Mouse (Mus musculus): ENCODE data around the gene Rptor. TPM values are rescaled to one million over a fixed set of nuclear protein-coding genes. Genes with fewer than 3 reads are reported as not detected.

The Rptor gene
- 9.3 and 10.0 TPM in 2 replicates for polyA plus RNA-seq (2015; fragmentation: Nextera tagmentation; extraction: Ambion mirVana)

DNA sequence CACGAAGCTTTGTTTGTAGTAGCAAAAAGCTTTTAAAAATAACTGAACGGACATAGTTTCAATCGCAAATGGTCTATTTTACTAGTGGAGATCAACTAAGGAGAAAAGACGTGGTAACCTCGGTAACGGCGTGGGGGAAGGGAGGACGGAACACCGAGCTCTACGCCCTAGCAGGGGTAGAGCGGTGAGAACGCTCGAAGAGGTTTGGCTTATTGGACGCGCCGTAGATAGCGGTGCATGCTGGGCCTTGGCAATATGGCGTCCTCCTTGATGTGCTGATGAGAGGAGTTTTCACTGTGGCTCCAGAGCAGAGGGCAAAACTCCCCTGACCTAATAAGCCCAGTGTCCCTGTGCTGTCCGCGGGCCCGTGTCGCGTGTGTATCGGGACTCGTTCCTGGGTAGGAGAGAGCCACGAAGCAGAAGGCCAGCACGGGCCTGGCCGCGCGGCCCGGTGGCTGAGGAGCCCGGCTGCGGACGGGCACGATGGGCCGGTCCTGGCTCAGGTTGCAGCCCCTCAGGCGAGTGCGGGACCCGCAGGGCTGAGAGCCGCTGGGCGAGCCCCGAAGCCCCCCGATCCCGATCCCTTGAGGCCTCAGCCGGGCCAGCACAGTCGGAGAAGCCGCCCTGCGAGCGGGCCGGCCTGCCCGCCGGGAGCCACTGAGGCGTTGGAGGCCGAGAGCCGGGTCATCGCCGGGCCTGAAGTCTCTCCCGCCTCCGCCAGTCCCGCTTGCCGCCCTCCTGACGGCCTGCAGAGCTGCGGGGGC lies at the start of gene Rptor:
Rptor (plus strand) TSS at position 143 of the 764 bp plus-strand sequence.
- ATAC-seq (ENCODE audit: insufficient read depth, low FRiP score, low read depth), result peak; percentile 97
- no peaks in the 10 kb centered on the region for H3K9me3 ChIP-seq
- H3K27ac ChIP-seq, result peak within 1 kb of the TSS; percentile 83
- H3K36me3 ChIP-seq, result no peaks in the 10 kb centered on the region
- under 1% methylated on average over 47 of the region's 63 CpGs for WGBS
- peaks cover 8% of the 10 kb centered on the region for H3K4me1 ChIP-seq
- H3K9ac ChIP-seq, result peak within 1 kb of the TSS; percentile 94
- H3K4me2 ChIP-seq, result peak within 1 kb of the TSS; percentile 83
- no peaks in the 10 kb centered on the region for H3K27me3 ChIP-seq (replicated peaks)
- peak within 1 kb of the TSS; percentile 100 for H3K4me3 ChIP-seq (replicated peaks)

DNA sequence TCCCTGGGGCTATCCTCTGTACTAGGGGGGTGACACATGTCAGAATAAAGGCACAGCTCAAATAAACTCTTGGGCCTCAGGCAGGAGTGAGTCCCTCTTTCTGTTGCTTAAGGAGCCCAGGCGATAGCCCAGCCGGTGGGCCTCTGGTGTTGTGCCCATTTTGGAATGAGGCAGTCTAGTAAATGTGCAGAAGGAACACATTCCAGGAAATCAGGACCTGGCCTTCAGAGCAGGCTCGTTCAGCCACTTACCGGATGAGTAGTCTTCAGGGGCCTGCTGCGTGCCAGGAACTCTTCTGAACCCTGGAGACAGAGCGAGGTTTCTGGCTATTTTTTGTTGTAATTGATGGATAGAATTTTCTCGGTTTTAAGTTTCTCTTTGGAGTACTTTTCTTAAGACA lies 48.0 kb upstream of the Rptor start:
- no peak overlapping the region for H3K9ac ChIP-seq
- 67% methylated on average over 7 of the region's 7 CpGs for WGBS
- no peaks in the 10 kb centered on the region for H3K36me3 ChIP-seq
- H3K4me2 ChIP-seq, result no peak overlapping the region
- no peak overlapping the region for H3K4me3 ChIP-seq (replicated peaks)
- no peaks in the 10 kb centered on the region for H3K9me3 ChIP-seq
- ATAC-seq (ENCODE audit: insufficient read depth, low FRiP score, low read depth), result no peak
- peaks cover 17% of the 10 kb centered on the region for H3K27me3 ChIP-seq (replicated peaks)
- no peak overlapping the region for H3K27ac ChIP-seq
- H3K4me1 ChIP-seq, result peaks cover 20% of the 10 kb centered on the region

DNA sequence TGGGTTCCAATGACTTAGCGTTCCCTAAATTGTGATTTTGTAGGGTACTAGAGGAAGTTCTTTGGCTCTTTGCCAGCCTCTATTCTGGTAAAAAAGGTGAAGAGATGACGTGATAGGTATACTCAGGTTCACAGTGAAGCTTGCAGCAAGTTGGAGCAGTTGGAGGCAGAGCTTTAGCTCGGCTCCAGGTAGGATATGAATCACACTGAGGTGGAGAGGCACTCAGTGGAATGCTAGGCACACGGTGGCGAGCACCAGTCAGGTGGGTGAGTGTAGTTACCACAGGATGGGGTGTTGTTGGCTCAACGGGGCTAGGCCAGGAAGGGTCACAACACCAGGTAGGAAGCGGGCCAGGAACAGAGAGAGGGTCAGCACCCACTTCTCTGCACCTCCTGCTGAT lies 47.5 kb upstream of the Rptor start:
- no peak for ATAC-seq (ENCODE audit: insufficient read depth, low FRiP score, low read depth)
- H3K9ac ChIP-seq, result no peak overlapping the region
- WGBS, result 69% methylated on average over 7 of the region's 7 CpGs

DNA sequence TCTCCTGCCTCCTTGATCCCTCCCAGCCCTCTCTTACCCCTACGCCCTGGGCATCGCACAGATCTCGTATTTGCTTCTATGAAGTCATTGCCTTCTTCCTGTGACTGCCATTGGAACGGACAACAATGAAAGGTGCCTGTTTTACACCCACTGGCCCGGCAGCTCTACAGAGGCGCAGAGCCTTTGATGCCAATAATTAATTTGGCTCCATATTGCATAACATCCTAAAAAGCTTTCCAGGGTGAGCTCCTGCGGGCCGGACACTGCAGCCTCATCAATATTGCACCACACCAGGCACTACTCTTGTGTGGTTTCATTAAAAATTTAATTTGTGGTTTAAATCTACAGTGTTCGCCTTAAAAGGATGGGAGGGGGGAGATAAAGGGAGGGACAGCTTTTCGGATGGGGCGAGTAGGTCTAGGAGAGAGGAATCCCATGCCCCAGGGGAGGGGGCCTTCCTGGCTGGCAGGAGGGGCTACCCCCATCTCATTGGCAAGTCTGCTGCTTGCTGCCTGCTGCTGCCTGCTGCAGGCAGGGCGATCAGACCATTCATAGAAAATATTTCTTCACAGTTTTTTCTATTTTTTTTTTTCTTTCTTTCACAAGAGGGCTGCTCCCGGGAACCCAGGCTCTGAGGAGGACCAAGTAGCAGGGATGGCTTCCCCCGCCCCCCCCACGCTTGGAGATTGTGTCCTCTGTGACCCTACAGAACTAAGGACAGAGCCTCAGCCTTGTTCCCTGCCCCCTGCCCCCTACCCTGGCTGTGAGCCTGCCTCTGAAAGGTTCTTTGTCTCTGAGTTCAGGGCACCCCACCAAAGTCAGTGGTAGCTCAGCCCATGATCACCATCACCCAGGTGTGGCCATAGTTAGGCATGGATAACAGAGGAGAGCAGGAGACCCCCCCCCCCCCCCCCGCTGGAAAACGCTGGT lies 44.5 kb upstream of the Rptor start:
- WGBS, result 34% methylated on average over 17 of the region's 17 CpGs
- Histone ChIP-seq H3K4me2 (no peak overlapping the region), H3K4me3 (replicated peaks) (no peak overlapping the region), H3K27me3 (replicated peaks) (no peaks in the 10 kb centered on the region), H3K9ac (no peak overlapping the region), H3K27ac (no peak overlapping the region), H3K4me1 (peaks cover 11% of the 10 kb centered on the region; the same call in 1 of the 2 replicates), H3K36me3 (no peaks in the 10 kb centered on the region), H3K9me3 (no peaks in the 10 kb centered on the region)
- no peak for ATAC-seq (ENCODE audit: insufficient read depth, low FRiP score, low read depth)

More for the DNA sequence above, 47.5 kb upstream of the Rptor start:
- Histone ChIP-seq H3K4me2 (no peak overlapping the region), H3K4me3 (replicated peaks) (no peak overlapping the region), H3K9me3 (no peaks in the 10 kb centered on the region), H3K27ac (no peak overlapping the region), H3K27me3 (replicated peaks) (peaks cover 13% of the 10 kb centered on the region), H3K4me1 (peaks cover 20% of the 10 kb centered on the region), H3K36me3 (no peaks in the 10 kb centered on the region)

DNA sequence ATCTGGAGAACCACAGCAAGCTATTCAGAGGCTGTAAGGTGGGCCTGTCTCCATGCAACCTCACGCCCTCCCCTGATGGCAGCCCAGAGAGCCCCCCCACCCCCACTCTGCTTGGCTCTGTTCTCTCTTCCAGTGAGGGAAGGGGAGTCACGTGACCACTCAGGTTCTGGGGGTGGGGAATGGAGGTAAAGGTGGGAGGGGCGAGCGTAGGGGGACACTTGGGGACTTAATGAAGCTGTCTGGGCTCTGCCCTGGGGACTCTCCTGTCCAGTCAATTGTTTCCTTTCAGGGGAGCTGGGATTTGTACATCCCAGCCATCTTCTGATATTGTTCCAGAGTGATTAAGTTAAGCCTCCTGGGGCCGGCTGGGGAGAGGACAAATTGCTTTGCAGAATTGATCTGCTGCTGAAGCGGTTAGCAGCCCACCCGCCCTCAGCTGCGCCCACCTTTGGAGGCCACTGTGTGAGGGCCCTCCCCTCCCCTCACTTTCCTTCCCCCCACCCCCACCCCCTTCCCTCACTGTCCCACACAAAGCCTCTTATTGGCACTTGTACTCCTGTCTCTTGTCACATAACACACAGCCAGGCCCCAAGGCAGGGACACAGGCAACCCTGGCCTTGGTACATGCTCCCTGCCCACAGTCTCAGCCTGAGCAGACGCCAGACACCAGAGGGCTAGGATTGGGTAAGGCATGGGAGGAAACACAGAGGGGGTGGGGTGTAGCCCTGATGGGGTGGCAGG lies 43.7 kb upstream of the Rptor start:
- Histone ChIP-seq H3K27me3 (replicated peaks) (no peaks in the 10 kb centered on the region), H3K36me3 (no peaks in the 10 kb centered on the region), H3K4me3 (replicated peaks) (no peak overlapping the region), H3K4me2 (no peak overlapping the region), H3K9ac (no peak overlapping the region), H3K27ac (no peak overlapping the region), H3K4me1 (peaks cover 11% of the 10 kb centered on the region; the same call in 1 of the 2 replicates), H3K9me3 (no peaks in the 10 kb centered on the region)
- WGBS, result 23% methylated on average over 8 of the region's 9 CpGs
- ATAC-seq (ENCODE audit: insufficient read depth, low FRiP score, low read depth), result no peak; the same call in 1 of the 2 replicates

GRCm38 (mm10) chr11:119562286-119562685 lies 40.4 kb upstream of the Rptor start:
- ATAC-seq (ENCODE audit: insufficient read depth, low FRiP score, low read depth), result no peak
- Histone ChIP-seq H3K9me3 (no peaks in the 10 kb centered on the region), H3K4me1 (peaks cover 11% of the 10 kb centered on the region; the same call in 1 of the 2 replicates), H3K27ac (no peak overlapping the region), H3K9ac (no peak overlapping the region), H3K27me3 (replicated peaks) (no peaks in the 10 kb centered on the region), H3K4me2 (no peak overlapping the region), H3K4me3 (replicated peaks) (no peak overlapping the region), H3K36me3 (no peaks in the 10 kb centered on the region)
- WGBS, result 48% methylated on average over 6 of the region's 6 CpGs

DNA sequence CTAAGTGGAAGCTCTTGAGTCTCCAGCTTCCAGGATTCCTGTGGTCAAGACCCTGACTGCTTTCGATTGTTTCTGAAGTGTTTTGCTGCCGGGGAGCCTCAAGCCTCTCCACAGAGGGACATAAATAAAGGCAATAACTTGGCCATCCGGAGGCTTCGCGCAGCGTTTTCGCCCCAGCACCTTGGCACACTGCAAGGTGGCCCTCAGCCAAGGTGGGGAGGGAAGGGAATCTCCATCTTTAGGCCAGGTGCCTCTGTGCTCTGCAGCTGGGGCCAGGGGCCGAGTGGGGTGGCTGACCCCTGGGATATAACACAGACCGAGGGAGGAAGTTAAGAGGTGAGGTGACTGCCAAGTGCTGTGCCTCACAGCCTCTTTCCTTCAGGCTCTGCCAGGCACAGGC lies 39.5 kb upstream of the Rptor start:
- Histone ChIP-seq H3K36me3 (no peaks in the 10 kb centered on the region), H3K9me3 (no peaks in the 10 kb centered on the region), H3K4me3 (replicated peaks) (no peak overlapping the region), H3K27ac (no peak overlapping the region), H3K4me2 (no peak overlapping the region), H3K4me1 (peaks cover 11% of the 10 kb centered on the region; the same call in 1 of the 2 replicates), H3K9ac (no peak overlapping the region), H3K27me3 (replicated peaks) (no peaks in the 10 kb centered on the region)
- no peak for ATAC-seq (ENCODE audit: insufficient read depth, low FRiP score, low read depth)
- 56% methylated on average over 9 of the region's 9 CpGs for WGBS

GRCm38 (mm10) chr11:119564383-119564782 lies 38.3 kb upstream of the Rptor start:
- H3K27ac ChIP-seq, result no peak overlapping the region
- WGBS, result 83% methylated on average over 10 of the region's 10 CpGs
- no peak for ATAC-seq (ENCODE audit: insufficient read depth, low FRiP score, low read depth)
- no peak overlapping the region for H3K9ac ChIP-seq
- H3K4me2 ChIP-seq, result no peak overlapping the region
- H3K4me3 ChIP-seq (replicated peaks), result no peak overlapping the region
- H3K4me1 ChIP-seq, result peaks cover under 1% of the 10 kb centered on the region; the same call in 1 of the 2 replicates
- H3K9me3 ChIP-seq, result no peaks in the 10 kb centered on the region
- no peaks in the 10 kb centered on the region for H3K36me3 ChIP-seq
- no peaks in the 10 kb centered on the region for H3K27me3 ChIP-seq (replicated peaks)

GRCm38 (mm10) chr11:119565021-119565420 lies 37.7 kb upstream of the Rptor start:
- H3K36me3 ChIP-seq, result no peaks in the 10 kb centered on the region
- H3K27me3 ChIP-seq (replicated peaks), result no peaks in the 10 kb centered on the region
- no peak overlapping the region for H3K27ac ChIP-seq
- H3K9me3 ChIP-seq, result no peaks in the 10 kb centered on the region
- no peak overlapping the region for H3K9ac ChIP-seq
- no peaks in the 10 kb centered on the region for H3K4me1 ChIP-seq
- no peak for ATAC-seq (ENCODE audit: insufficient read depth, low FRiP score, low read depth)
- no peak overlapping the region for H3K4me2 ChIP-seq
- no peak overlapping the region for H3K4me3 ChIP-seq (replicated peaks)
- WGBS, result 62% methylated on average over 7 of the region's 7 CpGs

DNA sequence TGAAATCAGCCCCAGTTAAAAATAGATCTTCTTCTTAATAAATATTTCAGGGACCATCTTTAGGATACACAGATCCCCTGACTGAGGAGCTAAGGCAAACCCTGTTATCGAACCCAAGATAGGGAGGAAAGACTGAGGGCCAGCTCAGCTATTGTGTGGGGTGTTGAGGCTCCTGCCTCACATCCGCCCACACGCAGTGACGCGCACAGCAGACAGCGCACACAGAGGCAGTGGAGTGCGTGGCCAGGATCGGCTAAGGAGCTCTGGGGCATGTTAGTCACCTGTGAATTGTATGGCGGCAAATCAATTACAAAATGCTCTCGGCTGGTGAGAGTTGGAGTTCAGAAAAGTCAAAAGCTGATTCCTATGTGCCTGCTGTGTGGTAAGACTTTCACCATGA lies 37.0 kb upstream of the Rptor start:
- Histone ChIP-seq H3K4me2 (no peak overlapping the region), H3K4me3 (replicated peaks) (no peak overlapping the region), H3K36me3 (no peaks in the 10 kb centered on the region), H3K4me1 (no peaks in the 10 kb centered on the region), H3K9me3 (no peaks in the 10 kb centered on the region), H3K27ac (no peak overlapping the region), H3K27me3 (replicated peaks) (no peaks in the 10 kb centered on the region), H3K9ac (no peak overlapping the region)
- 34% methylated on average over 10 of the region's 10 CpGs for WGBS
- no peak for ATAC-seq (ENCODE audit: insufficient read depth, low FRiP score, low read depth)

- no peaks in the 10 kb centered on the region for H3K4me1 ChIP-seq
Measured at GRCm38 (mm10) chr11:119566188-119566587, 36.5 kb upstream of the Rptor start.

More at GRCm38 (mm10) chr11:119566188-119566587, 36.5 kb upstream of the Rptor start:
- Histone ChIP-seq H3K4me3 (replicated peaks) (no peak overlapping the region), H3K27ac (no peak overlapping the region), H3K27me3 (replicated peaks) (no peaks in the 10 kb centered on the region), H3K9ac (no peak overlapping the region), H3K9me3 (no peaks in the 10 kb centered on the region), H3K36me3 (no peaks in the 10 kb centered on the region), H3K4me2 (no peak overlapping the region)
- WGBS, result 54% methylated on average over 5 of the region's 5 CpGs
- ATAC-seq (ENCODE audit: insufficient read depth, low FRiP score, low read depth), result no peak
